Mouse (Mus musculus): ENCODE results near the gene Mknk1. TPM values are rescaled to one million over a fixed set of nuclear protein-coding genes. Genes with fewer than 3 reads are reported as not detected.

Mknk1 gene
- polyA plus RNA-seq, 1 experiment from 2014 or later: 21.6 TPM

- no peak overlapping the region for H3K4me3 ChIP-seq (replicated peaks; ENCODE audit: low read length)
- no peaks in the 10 kb centered on the region for H3K9me3 ChIP-seq (ENCODE audit: control insufficient read depth, low read length)
- H3K27me3 ChIP-seq (ENCODE audit: control insufficient read depth, insufficient read depth, low read length): peaks cover 53% of the 10 kb centered on the region
- H3K36me3 ChIP-seq (replicated peaks; ENCODE audit: control insufficient read depth, insufficient read depth): no peaks in the 10 kb centered on the region
- no peak for DNase-seq (ENCODE audit: low spot score)
- no peak overlapping the region for H3K9ac ChIP-seq
- H3K4me1 ChIP-seq (replicated peaks; ENCODE audit: control insufficient read depth, insufficient read depth, low read length): peaks cover 13% of the 10 kb centered on the region; the same call in 1 of the 2 replicates
- no peak overlapping the region for H3K27ac ChIP-seq
- H3K4me2 ChIP-seq (replicated peaks): no peak overlapping the region
- peak; percentile 54; the same call in 1 of the 2 replicates for ATAC-seq (ENCODE audit: low FRiP score)
- WGBS: 12% methylated on average over 7 of the region's 7 CpGs
Measured at GRCm38 (mm10) chr4:115908641-115909040, 69.6 kb downstream of the Mknk1 start.

DNA sequence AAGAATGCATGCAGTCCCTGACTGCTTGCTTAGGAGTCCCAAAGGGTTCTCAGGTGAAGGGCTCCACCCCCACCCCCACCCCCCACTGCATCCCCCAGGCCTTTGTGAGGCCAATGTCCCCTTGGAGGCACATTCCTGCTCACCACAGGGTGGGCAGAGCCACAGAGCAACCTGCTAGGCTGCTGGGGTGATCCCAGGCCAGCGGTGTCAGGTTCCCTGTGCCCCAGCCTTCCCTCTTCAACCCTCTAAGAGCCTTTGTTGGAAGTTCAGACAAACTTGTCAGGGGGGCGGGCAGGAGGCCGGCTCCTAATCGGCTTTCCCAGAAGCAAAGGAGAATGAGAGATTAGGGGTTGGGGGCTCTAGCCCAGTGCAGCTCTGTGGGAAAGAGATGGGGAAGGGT lies 72.6 kb downstream of the Mknk1 start:
- Histone ChIP-seq H3K4me1 (replicated peaks; ENCODE audit: control insufficient read depth, insufficient read depth, low read length) (no peaks in the 10 kb centered on the region), H3K27ac (no peak overlapping the region)

DNA sequence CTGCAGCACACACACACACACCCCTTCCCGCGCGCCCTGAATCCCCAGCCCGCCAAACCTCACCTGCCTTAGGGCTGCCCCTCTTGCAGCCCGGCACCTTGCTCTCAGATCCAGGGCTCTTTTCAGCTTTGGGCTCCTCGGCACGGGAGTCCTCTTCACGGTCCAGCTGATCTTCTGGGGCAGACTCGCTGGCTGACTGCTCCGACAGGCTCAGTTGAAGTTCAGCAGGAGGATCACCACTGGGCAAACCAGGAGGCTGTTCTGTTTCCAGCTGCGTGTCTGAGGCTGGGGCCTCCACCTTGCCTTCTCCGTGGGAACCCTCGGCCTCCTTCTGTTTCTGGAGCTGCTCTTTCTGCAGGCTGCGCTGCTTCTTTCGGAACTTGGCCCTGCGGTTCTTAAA lies 80.9 kb downstream of the Mknk1 start:
- no peak overlapping the region for H3K27ac ChIP-seq
- H3K4me3 ChIP-seq (replicated peaks; ENCODE audit: low read length): no peak overlapping the region
- ATAC-seq (ENCODE audit: low FRiP score) (no peak), DNase-seq (ENCODE audit: low spot score) (no peak)
- no peak overlapping the region for H3K9ac ChIP-seq
- H3K27me3 ChIP-seq (ENCODE audit: control insufficient read depth, insufficient read depth, low read length): peaks cover 18% of the 10 kb centered on the region
- WGBS: 73% methylated on average over 16 of the region's 16 CpGs
- no peaks in the 10 kb centered on the region for H3K4me1 ChIP-seq (replicated peaks; ENCODE audit: control insufficient read depth, insufficient read depth, low read length)
- H3K9me3 ChIP-seq (ENCODE audit: control insufficient read depth, low read length): no peaks in the 10 kb centered on the region
- no peaks in the 10 kb centered on the region for H3K36me3 ChIP-seq (replicated peaks; ENCODE audit: control insufficient read depth, insufficient read depth)
- no peak overlapping the region for H3K4me2 ChIP-seq (replicated peaks)

More for the DNA sequence above, 72.6 kb downstream of the Mknk1 start:
- Histone ChIP-seq H3K27me3 (ENCODE audit: control insufficient read depth, insufficient read depth, low read length) (peaks cover 38% of the 10 kb centered on the region), H3K36me3 (replicated peaks; ENCODE audit: control insufficient read depth, insufficient read depth) (no peaks in the 10 kb centered on the region), H3K9me3 (ENCODE audit: control insufficient read depth, low read length) (no peaks in the 10 kb centered on the region), H3K4me3 (replicated peaks; ENCODE audit: low read length) (no peak overlapping the region), H3K9ac (no peak overlapping the region), H3K4me2 (replicated peaks) (no peak overlapping the region)
- DNase-seq (ENCODE audit: low spot score): no peak
- WGBS: 7% methylated on average over 4 of the region's 4 CpGs
- no peak for ATAC-seq (ENCODE audit: low FRiP score)

- 90% methylated on average over 5 of the region's 5 CpGs for WGBS
- Histone ChIP-seq H3K27ac (no peak overlapping the region), H3K36me3 (replicated peaks; ENCODE audit: control insufficient read depth, insufficient read depth) (no peaks in the 10 kb centered on the region), H3K27me3 (ENCODE audit: control insufficient read depth, insufficient read depth, low read length) (peaks cover 16% of the 10 kb centered on the region), H3K4me3 (replicated peaks; ENCODE audit: low read length) (no peak overlapping the region), H3K4me2 (replicated peaks) (no peak overlapping the region), H3K4me1 (replicated peaks; ENCODE audit: control insufficient read depth, insufficient read depth, low read length) (no peaks in the 10 kb centered on the region), H3K9ac (no peak overlapping the region), H3K9me3 (ENCODE audit: control insufficient read depth, low read length) (no peaks in the 10 kb centered on the region)
- DNase-seq (ENCODE audit: low spot score) (no peak), ATAC-seq (ENCODE audit: low FRiP score) (no peak)
Measured at GRCm38 (mm10) chr4:115922688-115923087, 83.7 kb downstream of the Mknk1 start.

DNA sequence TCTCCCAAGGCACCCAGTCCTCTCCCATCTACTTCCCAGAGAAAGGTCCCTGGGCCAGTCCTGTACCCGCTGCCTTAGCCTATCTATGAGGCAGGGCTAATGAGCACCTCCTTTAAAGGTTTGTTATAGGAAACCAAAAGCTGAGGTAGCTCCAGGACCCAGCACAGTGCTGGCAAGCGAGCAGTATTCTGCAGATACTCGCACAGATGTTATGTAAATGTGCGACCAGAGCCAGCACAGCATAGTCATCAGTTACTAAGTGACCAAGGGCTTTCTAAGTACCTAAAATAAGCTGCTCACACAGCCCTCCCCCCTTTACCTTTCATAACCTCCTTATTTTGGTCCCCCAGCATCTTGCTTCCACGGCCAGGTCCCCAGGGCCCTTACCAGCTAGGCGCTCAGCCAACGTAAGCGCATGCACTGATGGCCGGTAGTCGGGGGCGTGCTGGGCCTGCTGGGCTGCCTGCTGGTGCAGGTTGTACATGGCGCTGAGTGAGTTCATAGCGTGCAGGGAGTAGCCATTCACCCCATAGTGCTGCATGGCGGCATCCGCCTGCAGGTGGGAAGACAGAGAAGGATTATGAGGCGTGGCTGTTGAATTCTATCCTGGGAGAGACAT lies 84.4 kb downstream of the Mknk1 start:
- Histone ChIP-seq H3K36me3 (replicated peaks; ENCODE audit: control insufficient read depth, insufficient read depth) (no peaks in the 10 kb centered on the region), H3K27ac (no peak overlapping the region), H3K9me3 (ENCODE audit: control insufficient read depth, low read length) (no peaks in the 10 kb centered on the region), H3K4me3 (replicated peaks; ENCODE audit: low read length) (no peak overlapping the region), H3K4me2 (replicated peaks) (no peak overlapping the region), H3K9ac (no peak overlapping the region), H3K4me1 (replicated peaks; ENCODE audit: control insufficient read depth, insufficient read depth, low read length) (no peaks in the 10 kb centered on the region), H3K27me3 (ENCODE audit: control insufficient read depth, insufficient read depth, low read length) (peaks cover 16% of the 10 kb centered on the region; the same call in 1 of the 2 replicates)
- no peak for ATAC-seq (ENCODE audit: low FRiP score)
- DNase-seq (ENCODE audit: low spot score): no peak
- WGBS: 63% methylated on average over 16 of the region's 16 CpGs

DNA sequence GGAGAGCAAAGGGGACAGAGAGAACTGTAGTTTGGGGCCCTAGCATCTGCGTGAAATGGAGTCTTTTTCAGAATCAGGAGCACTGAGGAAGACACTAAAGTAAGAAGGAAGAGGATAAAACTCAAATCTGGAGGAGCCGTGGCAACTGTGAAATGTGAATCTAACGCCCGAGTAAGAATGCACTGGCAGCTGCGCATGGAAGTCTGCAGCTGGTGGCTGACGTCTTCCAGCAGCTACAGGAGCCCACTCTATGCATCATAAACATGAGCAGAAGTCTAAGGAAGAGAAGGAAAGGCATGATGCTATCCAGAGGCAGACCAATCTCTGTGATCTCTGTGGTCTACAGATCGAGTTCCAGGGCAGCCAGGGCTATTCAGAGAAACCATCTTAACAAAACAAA lies 88.6 kb downstream of the Mknk1 start:
- Histone ChIP-seq H3K27ac (no peak overlapping the region), H3K27me3 (ENCODE audit: control insufficient read depth, insufficient read depth, low read length) (peaks cover 52% of the 10 kb centered on the region), H3K9me3 (ENCODE audit: control insufficient read depth, low read length) (no peaks in the 10 kb centered on the region), H3K9ac (no peak overlapping the region), H3K36me3 (replicated peaks; ENCODE audit: control insufficient read depth, insufficient read depth) (no peaks in the 10 kb centered on the region), H3K4me2 (replicated peaks) (no peak overlapping the region), H3K4me1 (replicated peaks; ENCODE audit: control insufficient read depth, insufficient read depth, low read length) (peaks cover 5% of the 10 kb centered on the region; the same call in 1 of the 2 replicates), H3K4me3 (replicated peaks; ENCODE audit: low read length) (no peak overlapping the region)
- WGBS: 73% methylated on average over 7 of the region's 7 CpGs
- DNase-seq (ENCODE audit: low spot score) (no peak), ATAC-seq (ENCODE audit: low FRiP score) (no peak)

Other genes with a start within 250 kb of the Mknk1 start
- not detected in 2 replicates for gene Cyp4a32, start 238.2 kb upstream of the Mknk1 start, polyA plus RNA-seq (2014; fragmentation: Nextera tagmentation; extraction: Ambion mirVana)
- gene Cyp4b1, start 191.5 kb upstream of the Mknk1 start, polyA plus RNA-seq (2014; fragmentation: Nextera tagmentation; extraction: Ambion mirVana): 0.99 and 1.9 TPM in 2 replicates
- 23.9 and 25.5 TPM in 2 replicates for gene Efcab14, start 101.5 kb upstream of the Mknk1 start, polyA plus RNA-seq (2014; fragmentation: Nextera tagmentation; extraction: Ambion mirVana)
- gene Tex38, start 58.2 kb upstream of the Mknk1 start, polyA plus RNA-seq (2014; fragmentation: Nextera tagmentation; extraction: Ambion mirVana): 0.27 and 0.33 TPM in 2 replicates
- 40.9 and 45.6 TPM in 2 replicates for gene Atpaf1, start 54.4 kb upstream of the Mknk1 start, polyA plus RNA-seq (2014; fragmentation: Nextera tagmentation; extraction: Ambion mirVana)
- 5.5 and 5.8 TPM in 2 replicates for gene Mob3c, start 11.1 kb upstream of the Mknk1 start, polyA plus RNA-seq (2014; fragmentation: Nextera tagmentation; extraction: Ambion mirVana)
- 0.13 TPM in 1 of 2 replicates, not detected in the other for gene Kncn, start 45.2 kb downstream of the Mknk1 start, polyA plus RNA-seq (2014; fragmentation: Nextera tagmentation; extraction: Ambion mirVana)
- gene 6430628N08Rik, start 51.5 kb downstream of the Mknk1 start, polyA plus RNA-seq (2014; fragmentation: Nextera tagmentation; extraction: Ambion mirVana): 0.13 TPM in 1 of 2 replicates, not detected in the other
- gene Dmbx1, start 100.7 kb downstream of the Mknk1 start, polyA plus RNA-seq (2014; fragmentation: Nextera tagmentation; extraction: Ambion mirVana): 2.7 and 3.3 TPM in 2 replicates
- 18.0 and 18.5 TPM in 2 replicates for gene Faah, start 178.7 kb downstream of the Mknk1 start, polyA plus RNA-seq (2014; fragmentation: Nextera tagmentation; extraction: Ambion mirVana)
- gene Nsun4, start 214.7 kb downstream of the Mknk1 start, polyA plus RNA-seq (2014; fragmentation: Nextera tagmentation; extraction: Ambion mirVana): 10.4 and 11.5 TPM in 2 replicates
- gene Uqcrh, start 235.9 kb downstream of the Mknk1 start, polyA plus RNA-seq (2014; fragmentation: Nextera tagmentation; extraction: Ambion mirVana): 438 and 513 TPM in 2 replicates
- gene Lrrc41, start 236.1 kb downstream of the Mknk1 start, polyA plus RNA-seq (2014; fragmentation: Nextera tagmentation; extraction: Ambion mirVana): 75.9 and 79.7 TPM in 2 replicates